Mouse (Mus musculus): ENCODE measurements around the gene Ccdc50. TPM values are rescaled to one million over a fixed set of nuclear protein-coding genes. Genes with fewer than 3 reads are reported as not detected.

Ccdc50 gene
- 37.5 and 45.5 TPM in 2 replicates for polyA plus RNA-seq (2015; fragmentation: Nextera tagmentation; extraction: Ambion mirVana)

DNA sequence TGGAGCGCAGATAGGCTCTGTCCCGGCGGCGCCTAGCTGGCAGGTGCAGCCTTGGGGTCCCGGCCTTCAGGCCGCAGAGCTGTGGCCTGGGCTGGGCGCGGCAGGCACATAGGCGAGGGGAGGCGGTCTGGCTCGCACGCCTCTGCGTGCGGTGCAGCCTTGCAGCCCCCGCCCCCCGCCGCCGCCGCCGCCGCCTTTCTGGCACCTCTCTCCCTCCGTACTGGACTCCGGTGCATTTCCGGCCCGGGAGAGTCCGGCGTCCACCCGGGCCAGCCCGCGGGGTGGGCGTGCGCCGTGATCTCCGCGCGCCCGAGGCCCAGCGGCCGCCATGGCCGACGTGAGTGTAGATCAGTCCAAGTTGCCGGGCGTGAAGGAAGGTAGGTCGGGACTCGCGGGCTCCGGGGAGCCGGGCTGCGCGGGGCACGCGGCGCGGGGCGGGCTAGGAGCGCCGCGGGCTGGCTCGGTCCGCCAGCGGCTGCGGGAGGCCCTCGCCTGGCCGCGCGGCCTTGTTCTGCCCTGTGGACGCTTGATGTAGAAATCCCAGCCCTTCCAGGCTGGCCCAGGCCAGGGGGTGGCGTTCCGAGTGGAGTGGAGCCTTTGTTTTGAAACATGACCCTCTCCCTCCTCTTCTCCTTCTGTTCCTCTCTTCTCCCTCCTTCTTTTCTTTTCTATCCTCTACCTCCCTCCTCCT lies at the start of gene Ccdc50:
Gene Ccdc50, plus strand, starts transcription at position 109 of the 691 bp plus-strand sequence.
- Histone ChIP-seq H3K27ac (peak within 1 kb of the TSS; percentile 94), H3K9ac (peak within 1 kb of the TSS; percentile 99), H3K4me2 (replicated peaks) (peak within 1 kb of the TSS; percentile 69), H3K4me1 (replicated peaks) (peaks cover 17% of the 10 kb centered on the region), H3K4me3 (replicated peaks) (peak within 1 kb of the TSS; percentile 86), H3K36me3 (no peaks in the 10 kb centered on the region), H3K27me3 (replicated peaks) (no peaks in the 10 kb centered on the region), H3K9me3 (no peaks in the 10 kb centered on the region)
- under 1% methylated on average over 63 of the region's 69 CpGs for WGBS
- ATAC-seq: peak; percentile 92

DNA sequence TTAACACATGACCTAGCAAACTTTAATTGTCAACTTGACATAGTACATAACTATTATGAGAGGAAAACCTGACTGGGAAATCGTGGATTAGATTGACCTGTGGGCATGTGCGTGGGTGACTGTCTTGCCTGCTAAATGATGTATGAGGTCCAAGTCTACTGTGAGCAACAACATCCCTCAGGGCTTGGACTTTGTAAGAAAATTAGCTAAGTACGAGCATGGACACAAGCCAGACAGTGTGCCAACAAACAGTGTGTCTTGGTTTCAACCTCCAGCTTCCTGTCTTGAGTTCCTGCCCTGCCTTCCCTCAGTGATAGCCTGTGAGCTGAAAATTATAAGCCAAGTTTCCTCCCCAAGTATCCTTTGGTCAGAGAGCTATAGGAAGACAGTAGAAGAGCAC lies 41.1 kb upstream of the Ccdc50 start:
- Histone ChIP-seq H3K27me3 (replicated peaks) (no peaks in the 10 kb centered on the region), H3K4me1 (replicated peaks) (no peaks in the 10 kb centered on the region), H3K9me3 (no peaks in the 10 kb centered on the region), H3K9ac (no peak overlapping the region), H3K4me2 (replicated peaks) (no peak overlapping the region), H3K36me3 (no peaks in the 10 kb centered on the region), H3K27ac (no peak overlapping the region), H3K4me3 (replicated peaks) (no peak overlapping the region)
- 63% methylated on average over 3 of the region's 3 CpGs for WGBS
- ATAC-seq: no peak

DNA sequence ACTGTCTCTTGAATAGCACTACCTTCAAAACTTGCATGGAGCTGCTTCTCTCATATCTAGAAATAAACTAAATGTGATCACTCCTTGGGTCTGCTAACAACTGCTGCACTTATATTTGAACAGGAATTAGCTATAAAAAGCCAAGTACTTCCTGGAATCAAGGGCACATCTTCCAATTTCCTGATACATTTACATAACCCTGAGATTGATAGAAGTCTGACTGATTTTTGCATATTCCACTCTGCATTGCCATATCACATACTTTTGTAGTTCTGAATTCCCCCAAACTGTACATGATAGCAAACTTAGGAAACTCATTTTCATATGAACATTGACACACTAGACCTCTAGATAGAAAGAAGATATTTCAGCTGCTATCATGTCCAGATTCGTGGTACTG lies 40.3 kb upstream of the Ccdc50 start:
- no peaks in the 10 kb centered on the region for H3K27me3 ChIP-seq (replicated peaks)
- H3K9me3 ChIP-seq: no peaks in the 10 kb centered on the region
- H3K9ac ChIP-seq: no peak overlapping the region
- H3K36me3 ChIP-seq: no peaks in the 10 kb centered on the region
- H3K27ac ChIP-seq: no peak overlapping the region
- ATAC-seq: no peak
- no peaks in the 10 kb centered on the region for H3K4me1 ChIP-seq (replicated peaks)
- no peak overlapping the region for H3K4me2 ChIP-seq (replicated peaks)
- 56% methylated on average over 1 of the region's 1 CpGs for WGBS
- no peak overlapping the region for H3K4me3 ChIP-seq (replicated peaks)

DNA sequence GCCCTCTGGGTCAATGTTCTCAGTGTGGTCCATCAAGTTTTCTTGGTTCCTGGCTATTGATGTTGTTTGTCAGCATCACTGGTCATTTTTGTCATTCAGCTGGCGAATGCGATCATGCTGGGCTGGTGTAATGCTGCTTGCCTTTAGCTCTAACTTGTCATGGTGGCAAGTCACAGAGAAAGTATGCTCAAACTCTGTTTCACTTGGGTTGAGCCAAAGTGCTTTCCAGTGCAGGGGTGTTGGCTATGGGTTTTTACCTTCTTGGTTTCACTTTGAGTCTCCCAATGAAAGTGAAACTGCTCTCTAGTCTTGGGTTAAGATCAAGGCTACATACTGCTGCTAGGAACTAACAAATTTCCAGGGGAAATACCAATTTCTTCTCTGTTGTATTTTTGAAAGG lies 39.4 kb upstream of the Ccdc50 start:
- H3K4me2 ChIP-seq (replicated peaks): no peak overlapping the region
- H3K9me3 ChIP-seq: no peaks in the 10 kb centered on the region
- H3K27me3 ChIP-seq (replicated peaks): no peaks in the 10 kb centered on the region
- no peak for ATAC-seq
- H3K4me1 ChIP-seq (replicated peaks): no peaks in the 10 kb centered on the region
- no peak overlapping the region for H3K4me3 ChIP-seq (replicated peaks)
- H3K9ac ChIP-seq: no peak overlapping the region
- no peak overlapping the region for H3K27ac ChIP-seq
- WGBS: 92% methylated on average over 2 of the region's 2 CpGs
- no peaks in the 10 kb centered on the region for H3K36me3 ChIP-seq

DNA sequence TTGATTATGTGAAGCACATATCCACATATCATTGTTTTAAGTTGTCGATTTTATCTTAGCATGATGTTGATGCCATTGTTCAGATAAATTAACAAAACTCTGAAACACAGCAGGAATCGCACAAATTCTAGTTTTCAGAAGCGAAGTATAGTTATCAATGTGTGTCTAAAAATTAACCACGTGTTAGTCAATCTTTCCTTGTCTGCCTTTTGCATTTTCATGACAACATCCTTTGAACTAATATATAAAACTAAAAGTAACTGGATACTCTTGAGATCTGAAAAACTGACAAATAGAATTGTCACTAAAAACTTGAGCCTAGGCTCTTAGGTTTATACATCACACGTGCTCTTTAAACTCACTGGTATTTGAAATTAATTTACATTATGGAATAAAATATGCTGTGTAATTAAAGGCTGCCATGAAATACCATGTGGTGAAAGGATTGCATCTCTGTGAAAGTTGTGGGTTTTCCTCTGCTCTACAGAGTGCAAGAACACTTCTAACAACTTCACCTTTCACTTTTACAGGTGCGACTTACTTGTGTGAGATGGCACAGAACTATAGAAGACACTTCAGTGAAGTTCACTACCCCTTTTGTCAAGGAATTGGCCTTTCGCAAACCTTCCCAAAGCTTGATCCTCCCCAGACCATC lies 38.7 kb upstream of the Ccdc50 start:
- no peak overlapping the region for H3K4me3 ChIP-seq (replicated peaks)
- ATAC-seq: no peak
- H3K4me1 ChIP-seq (replicated peaks): no peaks in the 10 kb centered on the region
- H3K27me3 ChIP-seq (replicated peaks): no peaks in the 10 kb centered on the region
- H3K36me3 ChIP-seq: no peaks in the 10 kb centered on the region
- no peak overlapping the region for H3K27ac ChIP-seq
- H3K9ac ChIP-seq: no peak overlapping the region
- 84% methylated on average over 7 of the region's 7 CpGs for WGBS
- H3K9me3 ChIP-seq: no peaks in the 10 kb centered on the region
- H3K4me2 ChIP-seq (replicated peaks): no peak overlapping the region

DNA sequence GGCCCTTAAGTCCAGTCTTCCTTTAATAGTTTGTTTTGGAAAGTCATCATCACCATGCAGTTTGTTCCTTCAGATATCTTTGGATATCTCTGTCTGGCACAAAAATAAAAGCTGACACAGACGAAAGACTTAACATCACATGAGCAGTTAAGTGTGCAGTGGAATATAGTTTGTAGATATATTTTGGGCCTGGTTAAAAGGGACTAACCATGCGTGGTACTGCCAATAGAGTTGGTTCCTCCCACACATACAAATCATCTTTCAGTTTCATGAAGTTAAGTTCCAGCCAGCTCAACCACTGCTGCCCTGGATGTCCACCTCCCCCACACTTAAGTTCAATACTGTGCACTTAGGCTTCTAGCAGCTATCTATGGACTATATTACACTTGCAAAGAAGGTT lies 34.2 kb upstream of the Ccdc50 start:
- 70% methylated on average over 2 of the region's 2 CpGs for WGBS
- ATAC-seq: no peak
- H3K4me2 ChIP-seq (replicated peaks): no peak overlapping the region

DNA sequence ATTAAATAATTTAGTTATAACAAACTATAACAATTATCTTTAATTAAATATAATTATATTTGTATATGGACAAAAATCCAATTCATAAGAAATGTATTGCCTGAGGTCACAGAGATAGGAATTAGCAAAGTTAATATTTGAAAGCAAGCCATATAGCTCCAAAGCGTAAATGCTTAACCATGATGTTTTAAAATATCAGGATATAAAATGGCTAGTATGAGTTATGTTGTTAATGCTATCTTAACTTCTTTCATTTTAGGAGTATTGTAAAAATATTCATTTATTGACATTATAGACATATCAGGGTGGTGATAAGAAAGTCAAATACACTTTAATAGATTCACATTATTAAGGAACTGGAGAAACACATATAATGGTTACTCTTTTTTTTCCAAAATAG lies 28.6 kb upstream of the Ccdc50 start:
- no peak overlapping the region for H3K9ac ChIP-seq
- ATAC-seq: peak; percentile 62

More for the DNA sequence above, 34.2 kb upstream of the Ccdc50 start:
- no peaks in the 10 kb centered on the region for H3K36me3 ChIP-seq
- H3K4me1 ChIP-seq (replicated peaks): no peaks in the 10 kb centered on the region
- H3K27me3 ChIP-seq (replicated peaks): no peaks in the 10 kb centered on the region
- no peak overlapping the region for H3K4me3 ChIP-seq (replicated peaks)
- H3K9ac ChIP-seq: no peak overlapping the region
- no peak overlapping the region for H3K27ac ChIP-seq
- H3K9me3 ChIP-seq: no peaks in the 10 kb centered on the region

DNA sequence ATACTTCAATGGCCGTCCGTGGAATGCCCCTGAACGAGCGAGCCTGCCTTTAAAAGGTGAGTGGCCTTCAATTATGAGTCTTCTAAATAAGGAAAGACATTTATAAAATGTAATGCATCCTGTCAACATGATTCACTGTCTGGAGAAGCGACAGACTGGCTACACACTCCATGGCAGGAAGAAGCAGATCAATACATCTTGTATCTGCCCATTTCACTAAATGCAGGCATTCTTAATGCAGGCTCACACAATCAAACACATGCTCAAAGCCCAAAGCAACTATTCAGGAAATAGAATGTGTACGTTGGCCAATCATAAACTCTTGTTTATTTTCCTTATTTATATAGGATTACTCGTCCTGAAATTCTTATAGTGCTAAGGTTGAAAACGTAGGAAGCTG lies 18.5 kb upstream of the Ccdc50 start, which contains the start of gene Uts2b:
Gene Uts2b, minus strand, starts transcription at position 49 of the 400 bp plus-strand sequence.
- Histone ChIP-seq H3K4me2 (replicated peaks) (no peak within 1 kb of the TSS), H3K27me3 (replicated peaks) (no peaks in the 10 kb centered on the region), H3K4me3 (replicated peaks) (no peak within 1 kb of the TSS), H3K9ac (no peak within 1 kb of the TSS), H3K4me1 (replicated peaks) (no peaks in the 10 kb centered on the region), H3K27ac (no peak within 1 kb of the TSS), H3K36me3 (no peaks in the 10 kb centered on the region), H3K9me3 (no peaks in the 10 kb centered on the region)
- WGBS: 68% methylated on average over 8 of the region's 8 CpGs
- no peak for ATAC-seq

More for the DNA sequence above, 28.6 kb upstream of the Ccdc50 start:
- WGBS: 68% methylated on average over 1 of the region's 1 CpGs
- no peak overlapping the region for H3K27ac ChIP-seq
- H3K4me2 ChIP-seq (replicated peaks): no peak overlapping the region
- H3K4me3 ChIP-seq (replicated peaks): no peak overlapping the region
- H3K4me1 ChIP-seq (replicated peaks): no peaks in the 10 kb centered on the region
- no peaks in the 10 kb centered on the region for H3K36me3 ChIP-seq
- no peaks in the 10 kb centered on the region for H3K27me3 ChIP-seq (replicated peaks)
- H3K9me3 ChIP-seq: no peaks in the 10 kb centered on the region

DNA sequence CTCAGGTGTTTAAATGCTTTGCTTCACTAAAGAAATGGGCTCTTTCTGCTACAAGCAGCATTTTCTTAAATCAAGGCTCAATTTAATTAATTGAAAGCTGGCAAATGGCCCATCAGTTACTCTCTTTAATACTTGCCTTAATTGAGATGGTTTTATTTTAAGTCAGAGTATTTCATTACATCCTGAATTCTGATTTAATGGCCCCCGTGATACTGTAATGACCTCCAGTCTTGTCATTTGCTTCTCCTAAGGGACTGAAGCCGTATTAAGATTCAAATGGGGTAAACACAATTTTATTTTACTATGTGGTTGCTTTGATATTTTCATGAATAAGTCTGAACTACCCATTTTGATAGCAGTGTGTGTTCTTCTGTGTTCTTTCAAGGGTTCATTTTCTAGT lies 18.0 kb upstream of the Ccdc50 start:
- 85% methylated on average over 2 of the region's 2 CpGs for WGBS
- no peak overlapping the region for H3K4me3 ChIP-seq (replicated peaks)

DNA sequence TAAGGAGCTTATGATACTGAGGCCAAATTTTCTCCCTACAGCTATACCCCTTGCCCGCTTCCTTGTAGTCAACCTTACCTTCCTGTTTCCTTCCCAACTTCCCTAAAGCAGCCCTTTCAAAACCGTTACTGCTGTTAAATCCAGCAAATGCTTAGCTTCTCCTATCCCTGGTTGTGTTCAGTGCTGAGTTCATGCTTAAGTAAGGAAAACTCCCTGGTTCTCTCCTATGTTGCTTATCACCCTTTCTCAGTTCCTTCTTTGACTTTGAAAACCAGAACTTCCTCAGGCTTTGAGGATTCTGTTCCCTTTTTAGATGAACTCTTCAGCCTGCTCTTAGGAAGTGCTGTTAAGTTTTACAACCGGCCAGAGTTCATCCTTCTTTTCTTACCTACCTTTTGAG lies 14.5 kb upstream of the Ccdc50 start:
- no peak overlapping the region for H3K4me3 ChIP-seq (replicated peaks)
- no peaks in the 10 kb centered on the region for H3K9me3 ChIP-seq
- ATAC-seq: peak; percentile 57
- 60% methylated on average over 3 of the region's 3 CpGs for WGBS
- H3K4me1 ChIP-seq (replicated peaks): no peaks in the 10 kb centered on the region
- H3K9ac ChIP-seq: no peak overlapping the region
- 0 out of 2 replicates have a peak overlapping the region, but pooled peaks have one; percentile 40 for H3K27ac ChIP-seq
- no peaks in the 10 kb centered on the region for H3K27me3 ChIP-seq (replicated peaks)
- H3K36me3 ChIP-seq: no peaks in the 10 kb centered on the region
- no peak overlapping the region for H3K4me2 ChIP-seq (replicated peaks)

More for the DNA sequence above, 18.0 kb upstream of the Ccdc50 start:
- no peak overlapping the region for H3K27ac ChIP-seq
- no peak overlapping the region for H3K9ac ChIP-seq
- H3K9me3 ChIP-seq: no peaks in the 10 kb centered on the region
- no peaks in the 10 kb centered on the region for H3K27me3 ChIP-seq (replicated peaks)
- H3K4me1 ChIP-seq (replicated peaks): no peaks in the 10 kb centered on the region
- ATAC-seq: no peak
- no peak overlapping the region for H3K4me2 ChIP-seq (replicated peaks)
- H3K36me3 ChIP-seq: no peaks in the 10 kb centered on the region

DNA sequence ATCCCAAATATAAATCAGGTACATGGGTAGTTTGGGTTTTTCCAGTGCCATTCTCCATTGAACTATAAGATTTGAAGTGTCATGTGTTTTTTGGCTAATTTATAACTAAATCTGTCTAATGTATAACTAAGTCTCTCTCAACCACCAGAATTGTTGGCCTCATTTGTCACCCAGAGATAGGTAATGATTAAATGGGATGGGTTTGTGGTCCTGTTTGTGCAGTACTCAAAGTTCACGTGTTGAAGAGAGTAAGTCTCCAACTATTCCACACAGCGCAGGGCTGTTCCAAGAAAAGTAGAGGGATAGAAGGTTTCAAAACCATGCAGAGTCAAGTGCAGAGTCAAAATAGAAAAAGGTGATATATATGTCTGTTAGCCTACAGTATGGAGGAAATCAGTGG lies 13.4 kb upstream of the Ccdc50 start:
- Histone ChIP-seq H3K27ac (no peak overlapping the region), H3K4me3 (replicated peaks) (no peak overlapping the region), H3K9ac (no peak overlapping the region), H3K27me3 (replicated peaks) (no peaks in the 10 kb centered on the region), H3K9me3 (no peaks in the 10 kb centered on the region), H3K4me2 (replicated peaks) (no peak overlapping the region), H3K36me3 (no peaks in the 10 kb centered on the region), H3K4me1 (replicated peaks) (no peaks in the 10 kb centered on the region)
- WGBS: 61% methylated on average over 2 of the region's 2 CpGs
- ATAC-seq: peak; percentile 90

DNA sequence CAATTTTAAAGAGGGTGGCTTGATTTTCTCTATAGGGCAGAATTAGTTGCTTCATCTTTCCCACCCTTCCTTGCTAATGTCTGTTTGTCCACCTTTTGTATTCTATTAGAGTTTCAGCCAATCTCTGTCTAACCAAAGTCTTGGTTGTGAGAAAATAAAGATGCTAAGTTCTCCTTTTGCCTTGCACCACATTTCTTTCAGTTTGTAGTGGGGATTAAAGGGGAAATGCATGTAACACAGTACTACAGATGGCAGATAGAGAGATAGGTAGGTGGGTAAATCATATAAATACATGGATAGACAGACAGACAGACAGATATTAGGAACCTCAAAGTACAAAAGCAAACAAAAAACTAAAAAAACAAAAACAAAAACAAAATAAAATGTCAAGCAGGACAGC lies 12.1 kb upstream of the Ccdc50 start:
- H3K4me3 ChIP-seq (replicated peaks): no peak overlapping the region
- no peak overlapping the region for H3K9ac ChIP-seq
- H3K36me3 ChIP-seq: no peaks in the 10 kb centered on the region
- no peaks in the 10 kb centered on the region for H3K9me3 ChIP-seq
- no peaks in the 10 kb centered on the region for H3K4me1 ChIP-seq (replicated peaks)
- H3K27ac ChIP-seq: no peak overlapping the region
- H3K27me3 ChIP-seq (replicated peaks): no peaks in the 10 kb centered on the region
- no peak for ATAC-seq
- H3K4me2 ChIP-seq (replicated peaks): no peak overlapping the region

DNA sequence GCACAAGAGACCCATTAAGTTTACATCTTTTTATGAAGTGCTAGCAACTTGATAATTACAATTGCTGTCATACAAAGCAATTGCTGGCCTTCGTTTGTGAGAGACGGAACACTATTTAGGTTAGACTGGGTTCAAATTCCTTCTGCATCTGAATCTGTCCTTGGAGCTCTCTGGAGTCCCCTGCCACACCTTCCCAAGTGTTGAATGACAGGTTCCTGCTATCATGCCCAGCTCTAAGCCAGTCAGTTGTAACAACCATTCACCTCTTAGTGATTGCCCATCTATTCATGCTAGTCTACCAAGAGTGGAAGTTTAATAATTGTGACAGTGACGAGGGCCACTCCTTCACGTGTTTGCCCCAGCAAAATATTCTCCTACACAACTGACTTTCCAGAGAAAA lies 6.5 kb upstream of the Ccdc50 start:
- H3K27ac ChIP-seq: no peak overlapping the region
- no peaks in the 10 kb centered on the region for H3K27me3 ChIP-seq (replicated peaks)
- no peak overlapping the region for H3K4me2 ChIP-seq (replicated peaks)
- no peak overlapping the region for H3K4me3 ChIP-seq (replicated peaks)
- WGBS: 71% methylated on average over 4 of the region's 4 CpGs
- ATAC-seq: peak; percentile 72; the same call in 1 of the 2 replicates
- H3K9ac ChIP-seq: no peak overlapping the region
- no peaks in the 10 kb centered on the region for H3K36me3 ChIP-seq
- H3K9me3 ChIP-seq: no peaks in the 10 kb centered on the region
- no peaks in the 10 kb centered on the region for H3K4me1 ChIP-seq (replicated peaks)
